Mouse (Mus musculus): ENCODE data around the gene Polr1e. TPM values are rescaled to one million over a fixed set of nuclear protein-coding genes. Genes with fewer than 3 reads are reported as not detected.
"Not testable (repeated sequence)": the region's sequence is repeated elsewhere in the genome, so short reads cannot be mapped to it uniquely, and the experiment has no call there.

The Polr1e gene
- polyA plus RNA-seq, 1 experiment from 2014 or later, result 58.0 TPM

DNA sequence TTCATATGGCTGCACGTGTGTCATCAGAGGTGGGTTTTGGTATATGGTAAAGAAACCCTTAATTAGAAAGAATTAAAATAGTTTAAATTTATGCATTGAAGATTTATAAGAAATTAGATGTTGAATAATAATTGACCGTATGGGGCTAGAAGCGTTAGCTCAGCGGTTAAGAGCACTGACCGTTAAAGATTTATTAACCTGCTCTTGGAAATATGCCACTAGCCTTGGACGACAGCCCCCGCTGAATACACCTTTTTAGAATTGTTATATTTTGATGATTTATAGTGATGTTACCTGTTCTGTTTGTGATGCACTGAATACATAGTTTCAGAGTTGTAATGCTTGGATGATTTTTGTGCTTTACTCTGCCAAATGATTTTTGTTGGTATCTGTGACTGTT, 21.2 kb downstream of the Polr1e start:
- not testable (repeated sequence) for H3K27me3 ChIP-seq (ENCODE audit: low read depth, poor library complexity, severe bottlenecking); H3K9me3 ChIP-seq (replicated peaks); H3K4me3 ChIP-seq; DNase-seq (ENCODE audit: low spot score); H3K27ac ChIP-seq (replicated peaks); H3K4me1 ChIP-seq
- peaks cover 68% of the 10 kb centered on the region for H3K36me3 ChIP-seq
- WGBS, result 95% methylated on average over 7 of the region's 7 CpGs

DNA sequence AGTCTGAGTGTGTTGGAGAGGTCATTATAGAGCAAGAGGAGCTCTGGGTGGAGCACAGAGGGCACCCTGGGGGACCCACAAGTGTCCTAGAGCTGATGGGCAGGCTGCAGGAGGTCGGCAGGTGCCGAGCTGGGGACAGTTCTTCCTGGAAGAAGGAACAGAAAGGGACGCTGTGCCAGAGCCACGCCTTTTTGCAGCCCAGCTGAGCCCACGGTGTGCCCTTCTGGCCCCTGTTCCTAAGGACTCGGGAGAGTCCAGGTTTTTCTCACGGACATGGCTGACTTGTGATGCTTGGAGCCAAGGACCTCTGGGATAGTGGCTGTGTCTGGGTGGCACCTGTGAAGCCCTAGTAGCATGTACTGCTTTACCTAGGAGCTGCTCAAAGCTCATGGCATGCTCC, 22.4 kb downstream of the Polr1e start:
- Histone ChIP-seq H3K27me3 (ENCODE audit: low read depth, poor library complexity, severe bottlenecking) (no peaks in the 10 kb centered on the region), H3K36me3 (peaks cover 64% of the 10 kb centered on the region), H3K4me3 (no peak overlapping the region), H3K27ac (replicated peaks) (no peak overlapping the region), H3K4me1 (no peaks in the 10 kb centered on the region), H3K9me3 (replicated peaks) (no peaks in the 10 kb centered on the region)
- no peak for DNase-seq (ENCODE audit: low spot score)
- WGBS, result 87% methylated on average over 7 of the region's 7 CpGs

DNA sequence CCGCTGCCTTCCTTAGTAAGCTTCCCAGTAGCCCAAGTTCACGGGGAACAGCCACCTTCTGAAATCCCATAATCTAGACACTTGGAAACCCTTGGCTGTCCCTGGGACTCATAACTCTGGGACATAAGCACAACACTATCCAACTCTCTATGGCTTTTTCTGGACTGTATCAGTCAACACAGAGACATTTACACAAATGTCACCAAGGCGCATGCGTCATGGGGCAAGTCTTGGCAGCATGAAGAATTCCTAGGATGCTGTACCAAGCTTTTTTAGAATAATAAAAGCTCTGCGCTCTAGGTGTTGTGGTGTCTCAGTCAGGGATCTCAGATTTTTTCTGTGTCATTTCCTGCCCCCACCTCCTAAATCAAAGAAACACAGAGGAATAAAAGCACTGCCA, 28.3 kb downstream of the Polr1e start:
- Histone ChIP-seq H3K4me3 (no peak overlapping the region), H3K4me1 (no peaks in the 10 kb centered on the region), H3K27me3 (ENCODE audit: low read depth, poor library complexity, severe bottlenecking) (no peaks in the 10 kb centered on the region), H3K27ac (replicated peaks) (no peak overlapping the region), H3K36me3 (peaks cover 54% of the 10 kb centered on the region), H3K9me3 (replicated peaks) (no peaks in the 10 kb centered on the region)
- WGBS, result 91% methylated on average over 5 of the region's 5 CpGs
- DNase-seq (ENCODE audit: low spot score), result no peak

DNA sequence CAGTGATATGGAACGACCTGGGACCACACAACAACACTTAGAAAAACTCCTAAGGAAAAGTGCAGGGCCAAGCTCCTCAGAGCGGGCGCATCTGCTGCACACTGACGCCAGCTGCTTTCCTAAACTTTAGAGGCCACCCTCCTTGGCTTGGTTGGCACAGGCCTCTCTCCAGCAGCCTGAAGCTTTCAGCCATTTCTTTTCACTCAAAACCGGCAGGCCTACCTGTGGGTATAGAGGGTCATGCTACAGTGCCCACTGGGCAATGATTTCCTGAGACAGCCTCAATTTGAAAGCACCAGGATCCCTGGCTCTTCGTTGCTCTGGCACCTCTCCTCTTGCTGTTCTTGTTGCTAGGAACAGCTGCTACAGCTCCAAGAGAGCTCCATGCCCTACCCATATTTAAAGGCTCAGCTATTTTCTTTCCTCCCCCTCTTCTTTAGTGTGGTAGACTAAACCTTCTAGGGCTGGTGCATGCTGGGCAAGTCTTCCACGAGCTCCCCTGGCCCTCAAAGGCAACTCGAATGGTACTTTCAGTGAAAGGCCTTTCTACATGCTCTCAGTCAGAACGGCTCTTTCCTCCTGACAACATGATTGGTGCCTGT, 29.0 kb downstream of the Polr1e start:
- DNase-seq (ENCODE audit: low spot score), result no peak
- H3K27ac ChIP-seq (replicated peaks), result no peak overlapping the region
- no peak overlapping the region for H3K4me3 ChIP-seq
- H3K27me3 ChIP-seq (ENCODE audit: low read depth, poor library complexity, severe bottlenecking), result no peaks in the 10 kb centered on the region
- WGBS, result 88% methylated on average over 9 of the region's 9 CpGs
- H3K9me3 ChIP-seq (replicated peaks), result no peaks in the 10 kb centered on the region
- H3K36me3 ChIP-seq, result peaks cover 49% of the 10 kb centered on the region
- no peaks in the 10 kb centered on the region for H3K4me1 ChIP-seq

DNA sequence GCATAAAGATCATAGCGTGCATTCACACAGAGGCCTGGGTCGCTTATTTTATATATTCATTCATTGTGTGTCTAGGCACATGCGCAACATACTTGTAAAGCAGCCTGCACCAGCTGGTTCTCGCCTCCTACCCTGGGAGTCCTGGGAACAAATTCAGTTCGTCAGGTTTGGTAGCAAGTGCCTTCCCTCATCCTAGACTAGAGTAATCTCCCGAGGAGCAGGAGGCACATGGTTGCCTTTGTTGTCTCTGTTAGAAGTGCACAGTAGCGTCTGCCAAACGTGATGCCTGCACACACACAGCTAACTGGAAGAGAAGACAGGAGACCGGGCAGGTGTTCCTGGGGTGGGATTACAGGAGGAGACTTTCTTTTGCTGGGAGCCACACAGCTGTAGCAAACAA, 29.6 kb downstream of the Polr1e start:
- Histone ChIP-seq H3K27ac (replicated peaks) (no peak overlapping the region), H3K36me3 (peaks cover 49% of the 10 kb centered on the region), H3K4me3 (no peak overlapping the region), H3K4me1 (no peaks in the 10 kb centered on the region), H3K9me3 (replicated peaks) (no peaks in the 10 kb centered on the region), H3K27me3 (ENCODE audit: low read depth, poor library complexity, severe bottlenecking) (no peaks in the 10 kb centered on the region)
- DNase-seq (ENCODE audit: low spot score), result no peak
- 76% methylated on average over 9 of the region's 9 CpGs for WGBS

DNA sequence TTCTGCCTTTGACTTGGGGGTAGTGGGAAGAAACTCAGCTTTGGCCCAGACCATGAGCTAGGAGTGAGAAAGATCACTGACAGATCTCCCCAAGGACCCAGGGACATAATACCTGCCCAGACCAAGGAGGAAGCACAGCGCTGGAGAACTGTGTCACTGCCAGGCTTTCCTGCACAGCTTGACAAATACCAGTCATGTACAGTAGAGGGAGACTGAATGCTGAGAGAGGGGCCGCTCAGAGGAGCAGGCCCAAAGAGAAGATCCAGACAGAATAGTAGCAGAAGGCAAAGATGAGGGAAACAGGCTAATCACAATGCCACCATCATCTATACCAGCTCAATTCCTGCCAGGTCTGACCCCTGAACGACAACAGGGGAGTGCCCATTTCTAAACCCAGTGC, 36.5 kb downstream of the Polr1e start:
- 58% methylated on average over 3 of the region's 3 CpGs for WGBS
- peaks cover 40% of the 10 kb centered on the region for H3K36me3 ChIP-seq
- DNase-seq (ENCODE audit: low spot score), result no peak
- no peak overlapping the region for H3K4me3 ChIP-seq
- no peaks in the 10 kb centered on the region for H3K4me1 ChIP-seq
- no peaks in the 10 kb centered on the region for H3K9me3 ChIP-seq (replicated peaks)
- H3K27me3 ChIP-seq (ENCODE audit: low read depth, poor library complexity, severe bottlenecking), result peaks cover 2% of the 10 kb centered on the region
- no peak overlapping the region for H3K27ac ChIP-seq (replicated peaks)

DNA sequence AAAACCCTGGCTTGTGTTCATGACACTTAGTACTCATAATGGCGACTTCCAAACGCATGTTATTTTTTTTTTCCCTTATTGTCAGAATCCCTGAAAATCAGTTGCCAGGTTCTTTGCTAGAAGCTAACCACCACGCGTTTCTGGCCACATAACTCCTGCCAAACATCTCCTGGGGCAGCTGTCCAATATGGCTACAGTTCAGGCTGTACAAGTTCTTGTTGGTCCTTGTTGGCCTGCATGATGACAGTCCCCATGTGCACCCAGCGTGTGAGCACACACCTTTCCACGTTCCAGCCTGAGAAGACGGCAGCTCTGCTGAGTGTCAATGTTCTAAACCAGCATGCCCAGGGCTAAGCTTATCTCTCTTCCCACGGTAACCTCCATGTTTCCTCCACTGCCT, 37.1 kb downstream of the Polr1e start:
- DNase-seq (ENCODE audit: low spot score), result no peak
- no peaks in the 10 kb centered on the region for H3K9me3 ChIP-seq (replicated peaks)
- no peak overlapping the region for H3K4me3 ChIP-seq
- no peaks in the 10 kb centered on the region for H3K4me1 ChIP-seq
- peaks cover 8% of the 10 kb centered on the region for H3K27me3 ChIP-seq (ENCODE audit: low read depth, poor library complexity, severe bottlenecking)
- 88% methylated on average over 8 of the region's 8 CpGs for WGBS
- no peak overlapping the region for H3K27ac ChIP-seq (replicated peaks)
- H3K36me3 ChIP-seq, result peaks cover 42% of the 10 kb centered on the region

DNA sequence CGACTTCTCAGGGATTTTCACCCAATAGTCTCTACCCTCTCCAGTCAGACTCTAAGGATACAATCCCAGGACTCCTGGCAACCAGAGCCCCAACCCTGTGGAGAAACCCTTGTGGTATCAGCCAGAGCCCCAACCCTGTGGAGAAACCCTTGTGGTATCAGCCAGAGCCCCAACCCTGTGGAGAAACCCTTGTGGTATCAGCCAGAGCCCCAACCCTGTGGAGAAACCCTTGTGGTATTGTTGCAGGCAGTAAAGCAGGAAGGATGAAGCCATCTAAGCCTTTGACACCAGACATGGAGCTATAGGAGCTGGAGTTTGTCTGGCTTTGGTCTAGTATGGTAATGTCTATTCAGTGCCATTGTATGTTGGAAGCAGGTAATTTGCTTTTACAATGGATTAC, 45.5 kb downstream of the Polr1e start:
- H3K27ac ChIP-seq (replicated peaks); H3K4me3 ChIP-seq; H3K9me3 ChIP-seq (replicated peaks); DNase-seq (ENCODE audit: low spot score): not testable (repeated sequence)
- Histone ChIP-seq H3K36me3 (peaks cover 34% of the 10 kb centered on the region), H3K4me1 (peaks cover 21% of the 10 kb centered on the region), H3K27me3 (ENCODE audit: low read depth, poor library complexity, severe bottlenecking) (peaks cover 47% of the 10 kb centered on the region)
- 82% methylated on average over 1 of the region's 1 CpGs for WGBS

DNA sequence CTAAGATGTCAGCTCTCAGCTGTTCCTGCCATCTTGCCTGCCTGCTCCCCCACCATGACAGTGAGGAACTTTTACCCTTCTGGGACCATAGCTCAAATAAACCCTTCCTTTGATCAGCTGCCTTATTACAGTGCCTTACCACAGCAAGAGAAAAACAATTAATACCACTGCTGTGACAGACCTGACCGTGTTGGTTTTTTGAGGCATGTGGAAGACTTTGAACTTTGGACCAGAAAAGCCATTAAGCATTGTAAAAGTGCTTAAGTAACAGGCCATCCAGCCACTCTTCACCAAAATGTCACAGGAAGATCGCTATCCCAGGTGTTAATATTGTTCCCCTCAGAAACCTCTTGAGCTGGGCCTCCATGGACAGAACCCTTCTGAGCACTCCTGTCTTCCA, 46.2 kb downstream of the Polr1e start:
- Histone ChIP-seq H3K4me3 (no peak overlapping the region), H3K4me1 (peaks cover 21% of the 10 kb centered on the region), H3K36me3 (peaks cover 28% of the 10 kb centered on the region), H3K9me3 (replicated peaks) (no peaks in the 10 kb centered on the region), H3K27ac (replicated peaks) (no peak overlapping the region), H3K27me3 (ENCODE audit: low read depth, poor library complexity, severe bottlenecking) (peaks cover 47% of the 10 kb centered on the region)
- DNase-seq (ENCODE audit: low spot score), result no peak
- WGBS, result 96% methylated on average over 2 of the region's 2 CpGs

DNA sequence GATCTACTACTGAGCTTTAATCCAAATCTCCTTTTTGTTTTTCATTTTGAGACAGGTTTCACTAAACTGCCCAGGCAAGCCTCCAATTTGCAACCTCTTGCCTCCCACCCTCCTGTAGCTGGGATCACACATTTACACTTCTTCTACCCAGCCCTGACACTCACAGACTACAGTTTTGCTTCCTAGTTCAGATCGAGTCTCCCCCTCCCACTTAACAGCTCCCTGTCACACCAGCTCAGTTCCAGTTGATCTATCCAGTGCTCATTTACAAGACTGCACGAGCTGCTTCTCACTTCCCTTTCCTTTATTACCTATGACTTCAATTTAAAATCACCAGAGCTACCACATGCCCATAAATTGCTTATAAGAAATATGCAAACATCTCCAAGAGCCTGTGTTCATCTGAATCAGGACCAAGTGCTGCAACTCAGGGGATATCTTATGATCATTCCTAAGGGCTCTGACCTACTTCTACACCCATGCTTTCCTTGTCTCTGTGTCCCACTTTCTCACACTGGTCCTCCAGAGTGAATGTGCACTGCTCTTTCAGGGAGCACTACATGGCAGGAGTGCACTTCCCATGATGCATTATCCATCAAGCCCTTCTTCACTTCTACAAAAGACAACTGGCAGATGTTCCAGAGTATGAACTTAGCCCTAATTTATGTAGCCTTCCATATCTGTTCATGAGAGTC, 47.8 kb downstream of the Polr1e start:
- 53% methylated on average over 2 of the region's 2 CpGs for WGBS
- no peak for DNase-seq (ENCODE audit: low spot score)
- Histone ChIP-seq H3K4me1 (peaks cover 21% of the 10 kb centered on the region), H3K9me3 (replicated peaks) (no peaks in the 10 kb centered on the region), H3K27me3 (ENCODE audit: low read depth, poor library complexity, severe bottlenecking) (peaks cover 31% of the 10 kb centered on the region), H3K36me3 (peaks cover 12% of the 10 kb centered on the region), H3K4me3 (no peak overlapping the region), H3K27ac (replicated peaks) (no peak overlapping the region)

DNA sequence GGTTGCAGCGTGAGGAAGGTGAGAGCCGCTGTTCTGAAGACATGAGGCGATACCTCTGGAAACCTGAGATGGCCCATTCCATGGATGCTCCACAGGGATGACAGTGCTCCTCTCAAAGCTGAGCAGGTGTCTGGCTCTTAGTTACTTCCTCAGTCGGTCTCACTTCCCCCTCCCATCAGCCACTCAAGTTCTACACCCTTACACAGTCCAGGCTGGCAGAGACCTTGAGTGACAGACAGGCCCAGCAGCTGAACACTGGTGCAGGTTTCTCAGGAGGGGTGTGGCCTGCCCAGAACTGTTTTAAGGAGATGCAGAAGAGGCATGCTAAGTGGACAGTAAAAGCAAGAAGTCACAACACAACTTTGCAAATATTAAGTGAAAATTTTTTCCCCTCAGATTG, 49.4 kb downstream of the Polr1e start:
- Histone ChIP-seq H3K27ac (replicated peaks) (no peak overlapping the region), H3K27me3 (ENCODE audit: low read depth, poor library complexity, severe bottlenecking) (peaks cover 18% of the 10 kb centered on the region), H3K4me1 (peaks cover 35% of the 10 kb centered on the region), H3K9me3 (replicated peaks) (no peaks in the 10 kb centered on the region), H3K4me3 (no peak overlapping the region), H3K36me3 (no peaks in the 10 kb centered on the region)
- 91% methylated on average over 4 of the region's 4 CpGs for WGBS
- no peak for DNase-seq (ENCODE audit: low spot score)

DNA sequence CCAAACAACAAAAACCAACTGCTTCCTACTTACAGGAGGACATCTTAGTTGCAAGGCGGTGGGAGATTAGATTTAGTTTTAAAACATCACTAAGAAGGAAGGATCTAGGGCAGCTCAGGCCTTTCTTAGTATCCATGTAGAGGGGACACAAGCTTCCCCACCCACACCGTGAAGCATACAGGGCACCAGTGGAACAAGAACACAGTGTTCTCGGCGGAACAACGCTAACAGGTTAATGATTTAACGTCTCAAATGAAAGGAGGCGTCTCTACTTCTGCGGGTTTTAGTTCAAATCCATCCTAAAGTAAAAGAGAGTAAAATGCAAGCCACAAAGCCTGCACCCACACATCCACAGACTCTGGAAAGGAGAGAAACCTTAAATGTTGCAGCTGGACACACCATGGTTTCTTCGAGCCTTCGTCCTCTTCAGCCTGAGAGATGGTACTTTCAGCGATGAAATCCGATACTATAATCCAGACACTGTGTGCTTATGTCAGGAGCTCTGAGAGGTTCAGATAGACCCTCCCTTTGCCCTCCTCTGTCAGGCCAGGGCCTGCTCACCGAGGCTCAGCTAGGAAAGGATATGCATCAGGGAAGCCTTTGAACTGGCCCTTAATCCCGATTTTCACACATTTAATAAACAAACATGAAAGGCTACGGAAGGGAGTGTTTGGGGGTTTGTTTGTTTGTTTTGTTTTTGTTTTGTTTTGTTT, 54.0 kb downstream of the Polr1e start:
- Histone ChIP-seq H3K36me3 (0 out of 2 replicates have a peak, but pooled peaks cover 3% of the 10 kb centered on the region), H3K27me3 (ENCODE audit: low read depth, poor library complexity, severe bottlenecking) (peaks cover 5% of the 10 kb centered on the region), H3K27ac (replicated peaks) (no peak overlapping the region), H3K4me3 (no peak overlapping the region), H3K9me3 (replicated peaks) (no peaks in the 10 kb centered on the region), H3K4me1 (peaks cover 16% of the 10 kb centered on the region)
- no peak for DNase-seq (ENCODE audit: low spot score)
- 76% methylated on average over 15 of the region's 15 CpGs for WGBS

DNA sequence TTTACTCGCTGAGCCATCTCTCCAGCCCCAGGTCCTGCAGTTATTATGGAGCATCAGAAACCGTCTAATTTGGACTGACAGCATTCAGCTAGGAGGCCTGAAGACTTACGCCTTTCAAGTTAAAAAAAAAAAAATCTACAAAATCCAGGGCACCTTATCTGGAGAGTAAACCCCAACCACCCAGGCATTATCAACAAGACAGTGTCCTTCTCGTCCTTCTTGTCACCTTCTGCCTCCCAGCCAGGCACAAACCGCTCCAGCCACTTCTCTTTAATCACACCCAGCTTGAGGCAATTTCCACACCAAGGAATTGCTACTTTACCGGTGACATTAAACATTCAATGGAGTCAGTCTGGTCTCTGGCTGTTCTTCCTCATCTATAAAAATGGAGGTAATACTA, 55.2 kb downstream of the Polr1e start:
- H3K27ac ChIP-seq (replicated peaks), result no peak overlapping the region
- 90% methylated on average over 6 of the region's 6 CpGs for whole genome bisulfite sequencing
- no peak for DNase-seq (ENCODE audit: low spot score)
- peaks cover 10% of the 10 kb centered on the region for H3K36me3 ChIP-seq
- H3K4me1 ChIP-seq, result peaks cover 16% of the 10 kb centered on the region
- H3K4me3 ChIP-seq, result no peak overlapping the region
- H3K27me3 ChIP-seq (ENCODE audit: low read depth, poor library complexity, severe bottlenecking), result no peaks in the 10 kb centered on the region; the same call in 1 of the 2 replicates
- H3K9me3 ChIP-seq (replicated peaks), result no peaks in the 10 kb centered on the region
